Mouse (Mus musculus): ENCODE results near the gene Ptprm. TPM values are rescaled to one million over a fixed set of nuclear protein-coding genes. Genes with fewer than 3 reads are reported as not detected.

The Ptprm gene
- polyA plus RNA-seq, 2 experiments = 0.66 to 0.79 TPM

- H3K36me3 ChIP-seq (replicated peaks; ENCODE audit: control insufficient read depth, insufficient read depth, low read depth) = no peaks in the 10 kb centered on the region
- H3K9me3 ChIP-seq (ENCODE audit: control insufficient read depth, low read length) = no peaks in the 10 kb centered on the region
- H3K4me3 ChIP-seq (ENCODE audit: insufficient read depth in 1 of 2, low read depth in 2 of 2, low read length in 2 of 2) = no peak overlapping the region
- no peak overlapping the region for H3K4me2 ChIP-seq (ENCODE audit: low read depth)
- no peaks in the 10 kb centered on the region for H3K27me3 ChIP-seq (ENCODE audit: control insufficient read depth, insufficient read depth, low read length)
- H3K27ac ChIP-seq = no peak overlapping the region
- no peak overlapping the region for H3K9ac ChIP-seq (replicated peaks)
- 0 out of 4 replicates have a peak, but pooled peaks cover 0 to 2% of the 10 kb centered on the region in 2 experiments for H3K4me1 ChIP-seq (replicated peaks; ENCODE audit: control insufficient read depth in 2 of 2, insufficient read depth in 2 of 2, low read length in 1 of 2)
- no peak for TF ChIP-seq CTCF (IDR thresholded peaks at IDR 0.05; ENCODE audit: low read depth)
- no peak for TF ChIP-seq EP300 (IDR thresholded peaks at IDR 0.05; ENCODE audit: low read depth)
- no peak for ATAC-seq (ENCODE audit: insufficient read depth)
- no peak for DNase-seq (ENCODE audit: low read depth in 3 of 3, low spot score in 3 of 3)
- WGBS (ENCODE audit: insufficient replicate concordance) = 63% methylated on average over 11 of the region's 11 CpGs
Measured at GRCm38 (mm10) chr17:67323777-67324498, 30.3 kb downstream of the Ptprm start.

- no peak for DNase-seq (ENCODE audit: low read depth in 3 of 3, low spot score in 3 of 3)
- no peak overlapping the region for H3K4me2 ChIP-seq (ENCODE audit: low read depth)
- ATAC-seq (ENCODE audit: insufficient read depth) = no peak
- no peaks in the 10 kb centered on the region for H3K27me3 ChIP-seq (ENCODE audit: control insufficient read depth, insufficient read depth, low read length)
- TF ChIP-seq CTCF (IDR thresholded peaks at IDR 0.05; ENCODE audit: low read depth) (no peak), EP300 (IDR thresholded peaks at IDR 0.05; ENCODE audit: low read depth) (no peak)
- no peak overlapping the region for H3K9ac ChIP-seq (replicated peaks)
- no peak overlapping the region for H3K27ac ChIP-seq
- H3K4me1 ChIP-seq (replicated peaks; ENCODE audit: control insufficient read depth in 2 of 2, insufficient read depth in 2 of 2, low read length in 1 of 2) = no peaks in the 10 kb centered on the region
- no peak overlapping the region for H3K4me3 ChIP-seq (ENCODE audit: insufficient read depth in 1 of 2, low read depth in 2 of 2, low read length in 2 of 2)
- H3K36me3 ChIP-seq (replicated peaks; ENCODE audit: control insufficient read depth, insufficient read depth, low read depth) = no peaks in the 10 kb centered on the region
- no peaks in the 10 kb centered on the region for H3K9me3 ChIP-seq (ENCODE audit: control insufficient read depth, low read length)
- 61% methylated on average over 4 of the region's 4 CpGs for WGBS (ENCODE audit: insufficient replicate concordance)
Measured at GRCm38 (mm10) chr17:67314491-67315205, 39.6 kb downstream of the Ptprm start.

DNA sequence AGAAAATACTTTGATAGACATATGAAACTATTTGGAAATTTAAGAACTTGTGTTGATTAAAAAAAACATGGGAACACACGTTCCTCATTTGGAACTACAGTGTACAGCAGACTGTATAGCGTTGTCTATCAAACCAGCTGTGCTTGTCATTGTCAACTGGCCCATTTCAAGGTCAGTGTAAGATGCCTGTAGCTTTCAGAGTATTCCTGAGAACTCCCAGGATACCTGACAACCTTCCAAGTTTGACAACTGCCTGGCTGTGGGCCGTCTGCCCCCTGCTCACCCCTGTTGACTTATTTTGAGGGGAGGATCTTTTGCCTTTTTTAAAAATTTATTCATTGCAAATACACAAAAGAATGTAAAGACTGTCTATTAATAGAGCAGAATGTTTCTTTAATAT is 45.8 kb downstream of the Ptprm start:
- TF ChIP-seq EP300 (IDR thresholded peaks at IDR 0.05; ENCODE audit: low read depth) (no peak), CTCF (IDR thresholded peaks at IDR 0.05; ENCODE audit: low read depth) (no peak)
- no peaks in the 10 kb centered on the region for H3K4me1 ChIP-seq (replicated peaks; ENCODE audit: control insufficient read depth in 2 of 2, insufficient read depth in 2 of 2, low read length in 1 of 2)
- no peaks in the 10 kb centered on the region for H3K27me3 ChIP-seq (ENCODE audit: control insufficient read depth, insufficient read depth, low read length)
- ATAC-seq (ENCODE audit: insufficient read depth) (no peak), DNase-seq (ENCODE audit: low read depth in 3 of 3, low spot score in 3 of 3) (no peak)
- no peak overlapping the region for H3K4me2 ChIP-seq (ENCODE audit: low read depth)
- no peaks in the 10 kb centered on the region for H3K36me3 ChIP-seq (replicated peaks; ENCODE audit: control insufficient read depth, insufficient read depth, low read depth)
- H3K9ac ChIP-seq (replicated peaks) = no peak overlapping the region
- 61% methylated on average over 3 of the region's 3 CpGs for WGBS (ENCODE audit: insufficient replicate concordance)
- H3K9me3 ChIP-seq (ENCODE audit: control insufficient read depth, low read length) = no peaks in the 10 kb centered on the region
- no peak overlapping the region for H3K27ac ChIP-seq
- H3K4me3 ChIP-seq (ENCODE audit: insufficient read depth in 1 of 2, low read depth in 2 of 2, low read length in 2 of 2) = no peak overlapping the region

DNA sequence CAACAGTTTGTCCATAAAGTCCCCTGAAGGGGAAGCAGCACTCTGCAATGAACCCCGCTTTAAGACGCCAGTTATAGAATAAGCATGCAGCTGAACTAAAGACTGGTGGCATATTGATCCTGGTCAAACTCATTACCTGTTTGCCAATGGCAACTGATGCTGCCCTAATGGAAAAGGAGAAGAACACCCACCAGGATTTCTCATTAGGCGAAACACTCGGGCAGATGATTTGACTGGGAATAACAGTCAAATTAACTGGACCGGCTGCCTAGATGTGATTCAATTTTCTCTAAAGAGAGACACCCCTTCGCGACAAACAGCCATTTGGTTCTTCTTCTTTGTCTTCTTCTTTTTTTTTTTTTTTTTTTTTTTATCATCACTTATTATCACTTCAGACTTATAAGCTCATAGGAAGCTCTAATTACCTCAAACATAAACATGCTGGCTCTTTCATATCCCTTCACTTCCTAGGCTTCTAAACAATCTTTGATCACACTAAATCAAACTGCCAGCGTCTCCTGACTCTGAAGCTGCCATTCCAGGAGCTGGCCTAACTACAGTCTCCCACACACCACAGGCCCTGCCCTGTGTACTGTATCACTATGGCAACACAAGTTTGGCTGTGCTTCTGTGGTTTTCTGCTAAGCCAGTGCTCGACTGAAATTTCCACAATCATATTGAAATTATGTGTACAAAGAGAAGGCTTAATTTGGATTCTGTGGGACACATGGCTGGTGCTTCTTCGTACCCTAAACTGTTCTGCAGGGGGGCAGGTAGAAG is 48.0 kb downstream of the Ptprm start:
- 64% methylated on average over 10 of the region's 10 CpGs for WGBS (ENCODE audit: insufficient replicate concordance)
- Histone ChIP-seq H3K4me3 (ENCODE audit: insufficient read depth in 1 of 2, low read depth in 2 of 2, low read length in 2 of 2) (no peak overlapping the region), H3K27me3 (ENCODE audit: control insufficient read depth, insufficient read depth, low read length) (no peaks in the 10 kb centered on the region), H3K4me1 (replicated peaks; ENCODE audit: control insufficient read depth in 2 of 2, insufficient read depth in 2 of 2, low read length in 1 of 2) (no peaks in the 10 kb centered on the region), H3K36me3 (replicated peaks; ENCODE audit: control insufficient read depth, insufficient read depth, low read depth) (no peaks in the 10 kb centered on the region), H3K9ac (replicated peaks) (no peak overlapping the region), H3K27ac (no peak overlapping the region), H3K9me3 (ENCODE audit: control insufficient read depth, low read length) (no peaks in the 10 kb centered on the region), H3K4me2 (ENCODE audit: low read depth) (no peak overlapping the region)
- TF ChIP-seq EP300 (IDR thresholded peaks at IDR 0.05; ENCODE audit: low read depth) (no peak), CTCF (IDR thresholded peaks at IDR 0.05; ENCODE audit: low read depth) (no peak)
- no peak for DNase-seq (ENCODE audit: low read depth in 3 of 3, low spot score in 3 of 3)
- ATAC-seq (ENCODE audit: insufficient read depth) = no peak

- 70% methylated on average over 3 of the region's 3 CpGs for WGBS (ENCODE audit: insufficient replicate concordance)
Measured at GRCm38 (mm10) chr17:67304831-67305230, 49.4 kb downstream of the Ptprm start.

More at GRCm38 (mm10) chr17:67304831-67305230, 49.4 kb downstream of the Ptprm start:
- no peaks in the 10 kb centered on the region for H3K9me3 ChIP-seq (ENCODE audit: control insufficient read depth, low read length)
- H3K4me2 ChIP-seq (ENCODE audit: low read depth) = no peak overlapping the region
- no peak overlapping the region for H3K9ac ChIP-seq (replicated peaks)
- no peak overlapping the region for H3K4me3 ChIP-seq (ENCODE audit: insufficient read depth in 1 of 2, low read depth in 2 of 2, low read length in 2 of 2)
- TF ChIP-seq EP300 (IDR thresholded peaks at IDR 0.05; ENCODE audit: low read depth) (no peak), CTCF (IDR thresholded peaks at IDR 0.05; ENCODE audit: low read depth) (no peak)
- no peaks in the 10 kb centered on the region for H3K36me3 ChIP-seq (replicated peaks; ENCODE audit: control insufficient read depth, insufficient read depth, low read depth)
- H3K27ac ChIP-seq = no peak overlapping the region
- H3K4me1 ChIP-seq (replicated peaks; ENCODE audit: control insufficient read depth in 2 of 2, insufficient read depth in 2 of 2, low read length in 1 of 2) = no peaks in the 10 kb centered on the region
- ATAC-seq (ENCODE audit: insufficient read depth) (no peak), DNase-seq (ENCODE audit: low read depth in 3 of 3, low spot score in 3 of 3) (no peak)
- H3K27me3 ChIP-seq (ENCODE audit: control insufficient read depth, insufficient read depth, low read length) = no peaks in the 10 kb centered on the region

Data from liver, embryonic 14.5 days (tissue).